Mouse (Mus musculus) megakaryocyte progenitor cell, adult 5-6 weeks (primary cell): ENCODE measurements around the gene Plin5. TPM values are rescaled to one million over a fixed set of nuclear protein-coding genes. Genes with fewer than 3 reads are reported as not detected.

Experiments
- ATAC-seq: replicated peaks from 2 replicates; pipeline ENCODE4 v1.8.0; 2016; ENCODE audit warnings: mild to moderate bottlenecking, moderate TSS enrichment, inconsistent platforms; ENCODE audit not compliant: poor library complexity
- total RNA-seq, 2 experiments: library from RNA; stranded (forward) in 1 of 2; stranded (reverse) in 1 of 2; fragments of 157-497, 149-512 nt in 1 of 2; fragments of 200-1000 nt in 1 of 2; gene quantifications; 2 replicates each; pipeline versions ENCODE4 v1.2.3 to v1.2.4; 2015 to 2017

The Plin5 gene
- total RNA-seq, 2 experiments from 2014 or later = not detected

DNA sequence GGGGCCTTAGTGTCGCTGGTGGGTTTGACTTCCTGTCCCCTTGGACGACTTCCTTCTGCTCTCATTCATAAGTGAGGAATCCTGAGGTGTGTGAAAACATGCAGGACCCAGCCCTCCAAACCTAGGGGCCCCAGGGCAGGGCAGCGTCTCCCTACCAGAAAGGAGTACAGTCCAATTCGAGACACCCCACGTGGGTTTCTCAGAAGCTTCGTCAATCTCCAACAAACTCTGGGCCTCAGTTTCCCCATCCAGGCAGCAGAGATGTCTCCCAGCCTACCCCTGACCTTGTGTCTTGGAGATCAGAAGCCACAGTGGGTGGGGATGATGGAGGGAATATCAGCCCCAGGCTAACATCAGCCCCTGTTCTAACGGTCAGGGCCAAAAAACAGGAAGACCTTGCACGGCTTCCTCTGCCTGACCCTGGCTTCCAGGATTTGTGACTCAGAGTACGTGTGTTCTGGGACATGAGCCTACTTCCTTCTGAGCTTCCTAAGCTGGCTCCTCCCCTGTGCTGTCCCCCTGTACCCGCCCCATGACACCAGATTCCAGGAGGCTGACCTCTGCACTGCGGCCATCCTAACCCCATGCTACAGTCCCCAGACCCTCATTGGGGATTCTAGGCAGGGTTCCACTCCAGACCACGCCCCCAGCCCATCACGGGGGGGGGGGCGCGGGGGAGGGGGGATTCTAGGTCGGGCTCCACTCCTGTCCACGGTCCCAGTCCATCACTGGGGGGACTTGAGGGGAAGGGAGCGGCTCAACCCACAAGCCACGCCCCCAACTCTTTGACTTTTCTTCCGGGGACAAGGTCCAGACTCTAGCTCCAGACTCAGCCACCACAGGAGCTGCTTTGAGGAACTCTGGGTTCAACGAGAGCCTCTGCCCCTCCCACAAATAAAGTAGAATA lies 16.3 kb upstream of the Plin5 start:
- peak; percentile 64 for ATAC-seq

DNA sequence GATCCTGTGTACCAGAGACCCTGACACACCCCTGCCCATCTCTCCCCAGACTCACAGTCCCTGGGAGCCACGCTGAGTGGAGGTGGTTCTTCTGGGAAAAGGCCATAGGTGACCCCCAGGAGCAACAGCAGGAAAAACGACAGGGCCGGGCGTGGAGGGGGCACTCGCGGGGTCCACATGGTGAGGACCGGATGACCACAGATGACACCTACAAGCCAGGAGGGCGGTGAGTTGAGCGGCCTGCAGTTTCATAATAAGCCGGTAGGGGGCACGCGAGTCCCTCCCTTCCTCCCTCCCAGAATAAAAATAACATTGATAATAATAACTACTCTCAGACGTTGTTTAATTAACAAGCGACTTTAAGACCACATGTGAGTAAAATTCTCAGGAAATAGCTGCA lies 15.3 kb upstream of the Plin5 start:
- ATAC-seq = peak; percentile 50

DNA sequence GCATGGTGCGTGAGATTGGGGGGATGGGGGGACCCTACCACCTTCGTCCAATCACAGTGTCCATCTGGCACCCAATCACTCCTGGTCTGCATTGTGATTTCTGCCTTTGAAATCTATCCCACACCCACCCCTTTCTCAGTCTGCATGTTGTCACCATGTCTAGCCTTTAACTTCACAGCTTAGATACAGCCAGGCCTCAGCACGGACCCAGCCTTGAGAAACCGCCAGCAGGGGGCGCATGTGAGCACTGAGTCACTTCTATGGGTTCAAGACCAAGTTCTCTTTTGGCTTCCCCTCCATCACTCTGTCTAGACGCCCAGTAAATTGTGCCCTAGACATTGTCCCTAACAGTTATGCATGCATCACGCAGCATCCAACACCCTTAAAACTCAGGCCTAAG lies 14.4 kb upstream of the Plin5 start:
- peak; percentile 31; the same call in 1 of the 2 replicates for ATAC-seq

DNA sequence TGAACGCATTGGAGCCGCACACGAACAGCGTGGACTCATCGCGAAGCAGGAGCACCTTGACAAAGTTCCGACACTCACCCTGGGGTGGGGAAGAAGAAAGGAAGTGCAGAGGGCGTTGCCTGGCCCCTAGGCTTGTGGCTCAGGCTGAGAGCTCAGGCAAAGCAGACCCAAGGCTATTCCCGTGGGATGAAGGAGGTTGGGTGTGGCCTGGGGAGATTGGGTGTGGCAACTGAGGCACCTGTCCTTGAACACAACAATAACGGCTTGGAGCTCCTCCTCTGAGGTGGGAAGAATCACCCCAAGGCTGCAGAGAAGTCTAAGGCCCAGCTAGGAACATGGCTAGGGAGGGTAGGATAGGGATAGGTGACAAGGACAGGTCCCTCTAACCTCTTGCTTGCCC lies 13.7 kb upstream of the Plin5 start:
- no peak for ATAC-seq

DNA sequence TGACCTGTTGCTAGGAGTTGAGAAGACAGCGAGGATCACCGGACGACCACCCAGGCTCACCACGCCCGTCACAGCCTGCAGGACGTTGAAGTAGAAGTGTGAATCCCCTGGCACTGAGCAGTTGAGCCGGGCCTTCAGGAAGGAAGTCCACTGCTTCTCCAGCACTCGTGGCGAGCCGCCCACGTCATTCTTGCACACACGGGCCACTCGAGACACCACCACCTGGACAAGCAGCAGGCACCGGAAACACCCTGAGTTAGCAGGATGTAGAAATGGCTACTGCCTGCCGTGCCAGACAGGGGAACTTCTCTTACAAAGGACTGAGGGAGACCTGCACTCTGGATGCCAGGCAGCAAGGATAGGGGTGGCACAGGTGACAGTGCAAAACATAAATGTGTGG lies 10.8 kb upstream of the Plin5 start:
- 0 out of 2 replicates have a peak, but pooled peaks have one; percentile 9 for ATAC-seq

DNA sequence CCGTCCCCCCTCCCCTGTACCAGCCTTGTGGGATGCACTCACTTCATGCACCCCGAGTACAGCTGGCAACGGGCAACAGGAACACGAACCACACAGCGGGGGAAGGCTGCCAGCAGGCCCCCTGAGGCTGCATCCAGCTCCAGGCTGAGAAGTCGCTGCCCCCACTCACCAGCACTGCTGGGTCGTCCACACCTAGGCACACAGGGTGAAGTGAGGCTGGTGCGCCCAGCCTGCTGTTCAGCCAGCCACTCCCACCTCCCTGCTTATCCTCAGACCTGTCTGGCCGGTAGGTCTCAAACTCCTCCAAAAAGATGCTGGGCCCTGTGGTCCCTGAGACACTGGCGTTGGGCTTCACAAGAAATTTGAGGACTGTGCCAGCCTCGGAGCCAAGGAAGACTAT lies 8.8 kb upstream of the Plin5 start:
- ATAC-seq = no peak

DNA sequence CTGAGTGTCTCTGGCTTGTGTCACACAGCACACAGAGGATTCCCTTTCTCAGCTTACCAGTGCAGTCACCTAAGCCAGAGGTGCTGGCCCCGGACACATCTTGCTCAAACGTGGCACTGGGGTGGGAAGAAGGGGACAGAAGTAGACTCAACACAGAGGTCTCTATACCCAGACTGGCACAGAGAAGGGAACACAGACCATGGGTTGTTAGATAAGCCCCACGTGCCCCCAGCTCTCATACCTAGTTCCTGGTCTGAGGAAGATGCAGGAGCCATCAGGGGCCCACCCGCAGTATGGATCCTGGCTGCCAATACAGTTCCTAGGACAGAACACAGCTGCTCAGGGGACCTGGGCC lies 7.9 kb upstream of the Plin5 start:
- no peak for ATAC-seq

DNA sequence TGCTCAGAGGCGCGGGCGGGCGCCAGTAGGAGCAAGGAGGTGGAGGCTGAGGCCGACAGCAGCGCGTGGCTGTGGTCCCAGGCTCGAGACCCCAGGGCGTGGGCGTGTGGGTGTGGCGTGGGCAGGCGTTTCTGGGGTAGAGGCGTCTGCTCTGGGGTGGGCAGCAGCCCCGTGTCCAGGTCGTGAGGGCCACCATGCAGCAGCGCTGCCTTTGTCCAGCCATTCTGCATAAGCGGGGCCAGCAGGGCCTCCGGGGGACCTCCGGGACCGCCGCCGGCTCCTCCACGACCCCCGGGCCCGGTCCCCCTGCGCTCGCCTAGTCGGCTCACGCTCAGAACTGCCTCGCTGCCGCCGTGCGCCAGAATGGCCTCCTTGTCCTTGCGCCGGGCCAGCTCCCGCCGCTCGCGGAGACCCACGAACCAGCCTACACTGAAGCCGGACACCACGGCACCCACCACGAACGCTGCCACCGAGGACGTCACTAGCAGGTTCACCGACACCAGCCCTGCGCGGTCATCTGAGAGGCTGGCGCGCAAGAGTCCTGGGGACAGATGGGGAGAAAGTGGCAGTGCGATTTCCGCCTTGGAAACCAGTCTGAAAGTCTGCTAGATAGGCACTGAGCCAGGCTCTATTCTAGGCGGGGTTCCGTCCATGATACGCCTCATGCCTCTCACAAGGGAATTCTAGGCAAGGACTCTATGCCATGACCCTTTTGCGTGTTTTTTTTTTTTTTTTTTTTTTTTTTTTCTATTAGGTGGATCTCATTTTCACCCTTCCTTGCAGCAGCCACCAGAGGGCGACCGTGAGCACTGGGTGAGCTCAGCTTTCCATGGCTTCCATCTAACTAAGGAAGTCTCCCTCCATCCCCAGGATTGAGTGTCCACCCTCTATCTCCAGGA lies 7.2 kb upstream of the Plin5 start:
- ATAC-seq = peak; percentile 60

DNA sequence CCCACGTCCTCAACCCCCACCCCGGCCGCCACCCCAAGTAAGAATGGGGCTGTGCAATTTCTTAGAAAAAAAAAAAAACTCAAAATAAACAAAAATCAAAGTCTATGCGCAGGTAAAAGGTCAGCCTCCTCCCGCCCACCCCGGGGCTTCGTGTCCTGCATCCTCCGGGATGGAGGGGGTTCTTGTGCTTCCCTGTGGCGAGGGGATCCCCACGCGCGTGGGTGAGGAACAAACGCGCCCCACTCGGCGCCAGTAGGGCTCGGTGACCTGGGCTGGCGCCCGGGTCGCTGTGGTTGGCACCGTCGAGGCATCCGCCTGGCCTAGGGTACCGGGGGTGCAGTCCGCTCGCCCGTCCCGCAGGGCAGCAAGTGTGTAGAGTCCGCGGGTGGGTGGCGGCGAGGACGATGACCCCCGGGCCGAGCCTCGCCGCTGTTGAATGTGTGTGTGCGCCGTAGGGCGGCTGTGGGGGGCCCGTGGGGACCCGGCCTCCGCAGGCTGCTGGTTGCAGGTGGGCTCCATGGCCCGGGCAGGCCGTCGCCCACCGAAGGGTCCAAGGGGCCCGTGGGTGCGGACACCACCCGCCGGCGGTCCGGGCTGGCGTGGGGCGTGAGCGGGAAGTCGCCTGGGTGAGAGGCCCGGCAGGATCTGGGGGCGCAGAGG lies 6.4 kb upstream of the Plin5 start:
- no peak for ATAC-seq

DNA sequence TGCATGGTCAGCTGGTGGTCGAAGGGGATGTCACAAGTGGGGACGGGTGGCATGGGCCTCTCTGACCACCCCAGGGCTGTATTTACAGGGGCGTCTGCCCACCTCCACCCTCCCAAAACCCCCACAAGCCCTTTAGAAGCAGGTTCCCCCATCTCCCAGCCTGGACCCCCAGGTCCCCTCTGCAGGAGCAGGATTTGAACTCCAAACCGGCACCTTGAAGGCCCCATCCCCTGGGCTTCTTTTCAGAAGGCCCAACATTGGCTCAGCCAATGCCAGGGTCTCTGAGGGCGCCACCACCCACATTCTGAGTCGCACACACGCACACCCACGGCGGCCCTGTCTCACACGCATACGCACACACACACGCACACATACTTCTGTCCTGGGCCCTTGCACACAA lies 5.8 kb upstream of the Plin5 start:
- ATAC-seq = no peak

DNA sequence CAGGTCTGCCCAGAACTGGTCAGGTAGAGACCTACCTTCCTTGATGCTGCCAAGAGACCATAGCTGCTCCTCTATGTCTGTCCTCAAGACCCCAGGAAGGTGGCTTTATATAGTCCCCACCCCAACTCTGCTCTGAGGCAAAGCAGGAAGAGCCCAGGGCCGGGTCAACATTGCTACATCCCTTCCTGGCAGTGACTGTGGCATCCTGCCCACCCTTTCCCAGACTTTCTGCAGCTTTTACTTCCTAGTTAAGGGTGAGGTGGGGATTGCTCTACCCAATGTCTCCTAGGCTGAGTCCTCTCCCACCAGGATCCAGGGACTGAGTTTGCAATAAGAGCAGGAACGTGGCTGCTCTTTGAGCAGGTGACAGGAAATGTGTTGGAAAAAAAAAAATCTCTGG lies 4.4 kb upstream of the Plin5 start, which contains the start of gene Lrg1:
Lrg1 (minus strand) TSS at position 176 of the 400 bp plus-strand sequence.
- ATAC-seq = 0 out of 2 replicates have a peak, but pooled peaks have one; percentile 24

DNA sequence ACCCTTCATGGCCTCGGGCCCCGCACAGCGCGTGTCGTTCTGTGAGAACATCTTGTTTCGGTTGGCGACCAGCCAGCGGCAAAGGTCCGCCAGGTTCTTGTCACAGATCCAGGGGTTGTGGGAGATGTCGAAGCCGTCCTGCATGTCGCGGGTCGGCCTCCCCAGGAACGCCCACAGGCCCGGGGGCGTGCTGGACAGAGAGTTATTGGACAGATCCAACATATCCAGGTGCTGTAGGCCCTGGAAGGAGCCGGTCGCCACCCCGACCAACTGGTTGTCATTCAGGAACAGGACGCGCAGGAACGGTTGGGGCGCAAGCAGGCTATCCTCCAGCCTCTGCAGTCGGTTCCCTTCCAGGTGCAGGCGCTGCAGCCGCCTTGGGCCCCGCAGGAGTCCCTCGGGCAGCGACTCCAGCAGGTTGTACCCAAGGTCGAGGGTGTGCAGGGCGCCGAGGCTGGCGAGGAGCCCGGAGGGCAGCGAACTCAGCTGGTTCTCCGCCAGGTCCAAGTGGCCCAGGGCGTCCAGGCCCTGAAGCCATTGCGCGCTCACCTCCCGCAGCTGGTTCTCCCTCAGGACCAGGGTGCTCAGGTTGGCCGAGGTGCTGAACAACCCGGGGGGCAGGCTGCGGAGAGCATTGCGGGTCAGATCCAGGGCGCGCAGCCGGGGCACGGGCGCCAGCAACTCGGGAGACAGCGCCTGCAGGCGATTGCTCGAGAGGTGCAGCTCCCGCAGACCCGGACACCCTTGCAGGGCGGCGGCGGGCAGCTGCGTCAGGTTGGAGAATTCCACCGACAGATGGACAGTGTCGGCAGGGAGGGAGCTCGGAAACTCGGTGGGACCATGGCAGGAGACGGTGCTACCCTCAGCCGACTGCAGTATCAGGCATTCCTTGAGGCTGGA lies 2.8 kb upstream of the Plin5 start:
- ATAC-seq = no peak; the same call in 1 of the 2 replicates

DNA sequence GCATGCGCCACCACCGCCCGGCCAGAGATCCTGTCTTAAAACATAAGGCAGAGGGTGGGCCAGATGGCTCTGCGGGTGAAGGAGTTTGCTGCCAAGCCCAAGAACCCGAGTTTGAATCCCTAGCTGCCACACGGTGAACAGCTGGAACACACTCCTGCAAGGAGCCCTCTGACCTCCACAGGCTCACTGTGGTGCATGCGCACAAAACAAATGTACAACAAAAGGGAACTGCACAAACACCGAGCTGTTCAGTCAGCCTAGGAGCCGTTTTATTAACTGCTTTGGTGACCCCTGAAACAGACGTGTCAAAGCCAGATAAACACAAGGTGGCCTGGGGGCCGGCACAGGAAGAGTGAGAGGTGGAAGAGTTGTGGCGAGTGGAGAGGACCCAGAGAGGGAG lies 2.0 kb upstream of the Plin5 start:
- ATAC-seq = 0 out of 2 replicates have a peak, but pooled peaks have one; percentile 12

DNA sequence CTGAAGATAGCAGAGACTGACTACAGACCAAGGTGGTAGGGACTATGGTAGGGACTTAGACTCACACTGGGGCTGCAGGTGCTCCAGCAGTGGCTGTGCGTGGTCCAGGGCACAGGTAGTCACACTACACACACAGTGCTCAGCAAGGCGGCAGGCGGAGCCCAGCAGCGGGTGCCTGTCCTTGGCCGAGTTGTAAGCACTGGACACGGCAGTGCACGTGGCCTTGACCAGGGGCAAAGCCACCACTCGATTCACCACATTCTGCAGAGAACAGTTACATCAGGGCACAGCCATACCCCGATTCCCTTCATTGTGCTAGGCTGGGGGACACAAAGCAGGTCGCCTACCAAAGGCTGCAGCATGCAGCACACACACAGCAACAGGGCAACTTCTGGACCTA lies 1.2 kb downstream of the Plin5 start:
- no peak for ATAC-seq

DNA sequence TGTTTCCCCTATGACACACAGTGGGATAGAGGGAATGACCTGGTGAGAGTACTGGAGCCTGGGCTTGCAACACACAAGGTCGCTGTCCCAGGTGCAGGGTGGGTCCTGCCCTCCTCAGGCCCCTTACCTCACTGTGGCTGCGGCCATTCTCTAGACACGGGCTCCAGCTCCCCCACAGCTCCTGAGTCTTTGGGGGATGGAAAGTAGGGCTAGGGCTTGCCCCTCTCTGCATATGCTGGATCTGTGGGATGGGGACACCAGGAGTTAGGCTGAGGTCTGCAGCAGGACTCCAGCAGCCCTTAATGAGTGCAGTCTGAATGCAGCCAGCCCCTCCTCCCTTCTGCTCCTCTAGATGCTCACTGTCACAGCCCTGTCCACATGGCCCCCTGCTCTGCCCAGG lies 4.7 kb downstream of the Plin5 start:
- ATAC-seq = no peak

DNA sequence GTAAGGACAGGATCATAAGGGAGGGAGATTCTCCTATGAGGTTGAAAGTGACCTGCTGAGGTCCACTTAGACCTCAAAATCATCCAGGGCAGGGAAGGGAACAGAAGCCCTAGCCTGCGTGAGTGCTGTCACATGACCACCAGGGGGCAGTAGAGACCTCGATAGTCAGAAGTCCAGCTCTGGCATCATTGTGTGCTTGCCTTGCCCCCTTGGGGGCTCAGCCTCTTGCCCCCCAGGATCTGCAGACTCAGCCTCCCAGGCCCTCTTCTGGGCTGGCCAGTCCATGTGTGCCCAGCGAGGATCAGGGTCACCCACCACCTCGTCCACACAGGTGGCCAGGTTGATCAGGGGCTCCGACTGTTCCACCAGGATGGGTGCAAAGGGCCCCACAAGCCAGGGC lies 5.5 kb downstream of the Plin5 start:
- ATAC-seq = peak; percentile 76

DNA sequence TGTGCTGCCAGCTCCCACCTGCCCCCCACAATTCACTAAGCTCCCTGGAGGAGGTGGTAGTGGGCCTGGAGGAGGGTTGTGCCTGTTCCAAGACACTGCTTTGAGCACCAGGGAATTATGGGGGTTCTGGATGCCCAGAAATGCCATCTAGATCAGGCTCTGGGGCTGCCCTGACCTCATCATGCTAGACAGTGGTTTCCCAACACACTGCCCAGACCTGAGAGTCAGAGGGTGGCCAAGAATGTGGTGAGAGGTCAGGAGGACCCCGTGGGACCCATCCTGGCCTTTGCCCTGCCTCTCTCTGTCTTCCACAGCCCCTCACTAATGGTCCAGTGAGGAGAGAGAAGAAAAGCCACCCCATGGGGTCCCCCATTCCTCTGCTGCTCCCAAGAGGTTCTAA lies 6.4 kb downstream of the Plin5 start:
- ATAC-seq = no peak

DNA sequence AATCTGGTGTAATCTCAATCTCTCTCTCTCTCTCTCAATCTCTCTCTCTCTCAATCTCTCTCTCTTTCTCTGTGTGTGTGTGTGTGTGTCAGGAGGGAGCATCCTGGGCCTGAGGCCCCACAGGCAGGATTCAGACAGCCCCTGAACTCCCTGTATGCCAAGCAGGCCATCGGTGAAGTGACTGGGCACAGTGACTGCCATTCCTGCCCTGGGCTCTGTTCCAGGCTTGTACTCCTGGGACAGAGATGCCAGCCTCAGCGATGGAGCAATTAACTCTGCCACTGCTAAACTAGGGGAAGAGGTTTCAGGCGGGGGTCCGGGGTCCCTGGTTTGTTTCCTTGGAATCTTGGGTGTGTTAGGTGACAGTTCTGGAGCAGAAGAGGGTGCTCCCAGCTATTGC lies 6.8 kb downstream of the Plin5 start:
- ATAC-seq = no peak

DNA sequence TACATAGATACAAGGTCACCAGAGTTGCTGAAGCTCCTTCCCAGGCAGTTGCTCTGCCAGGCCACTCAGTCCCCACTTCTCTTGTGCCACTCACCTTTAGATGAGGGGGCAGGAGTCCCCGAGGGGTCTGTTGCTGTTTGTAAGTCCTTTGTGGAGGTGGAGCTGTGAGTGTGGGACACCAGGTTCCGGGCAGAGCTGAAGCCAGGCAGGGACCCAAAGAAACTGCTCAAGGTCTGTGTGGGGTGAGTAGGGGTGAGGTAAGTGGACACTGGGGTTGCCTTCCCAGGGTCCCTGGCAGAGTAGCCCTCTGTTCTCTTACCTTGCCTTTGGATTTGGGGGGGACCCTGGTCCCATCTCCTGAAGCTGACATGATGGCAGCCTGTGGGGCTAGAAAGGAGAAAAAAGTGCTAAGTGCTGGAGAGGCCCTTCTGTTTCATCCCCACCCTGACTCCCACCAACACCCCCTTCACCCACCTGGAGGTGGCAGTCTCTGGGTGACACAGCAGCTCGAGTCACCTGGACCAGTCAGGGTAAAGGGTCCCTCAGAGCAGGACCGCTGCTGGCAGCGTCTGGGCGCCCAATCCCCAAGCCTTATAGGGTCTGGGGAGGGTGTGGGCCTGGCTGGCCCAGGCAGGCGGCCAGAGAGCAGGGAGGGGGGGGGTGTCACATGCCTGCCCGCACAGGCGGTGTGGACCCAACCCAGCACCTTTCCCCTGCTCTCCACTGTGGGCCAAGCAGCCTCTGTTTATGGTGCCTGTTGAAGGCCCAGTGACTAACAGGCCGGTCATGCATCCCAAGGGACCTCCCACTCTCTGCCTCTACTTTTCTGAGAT lies 8.0 kb downstream of the Plin5 start, which contains the start of gene Plin4:
Plin4 (minus strand) TSS at position 585 of the 833 bp plus-strand sequence.
- no peak for ATAC-seq
